Mouse (Mus musculus) limb, embryonic 11.5 days (tissue): ENCODE measurements around the gene Sin3a. TPM values are rescaled to one million over a fixed set of nuclear protein-coding genes. Genes with fewer than 3 reads are reported as not detected.

Experiments
- ATAC-seq: fragments of 200-750 bp; cut with Nextera tagmentation; 2 replicates; pipeline ENCODE4 v1.8.0; 2017; ENCODE audit warnings: low read depth; ENCODE audit not compliant: insufficient number of reproducible peaks, low FRiP score, low TSS enrichment
- DNase-seq: peaks from one replicate; pipeline ENCODE4 v3.0.0-alpha.2; 2015; ENCODE audit warnings: low spot score
- H3K27ac ChIP-seq: fragments of 300-500 bp; sonication (generic); replicated peaks from 2 replicates; pipeline ENCODE4 v1.5.1; 2014; ENCODE audit warnings: low read depth, mild to moderate bottlenecking, low read length
- H3K27me3 ChIP-seq: fragments of 300-500 bp; sonication (generic); 2 replicates; pipeline ENCODE4 v1.6.1; 2014; ENCODE audit warnings: mild to moderate bottlenecking, low read length, mixed read lengths; ENCODE audit not compliant: control insufficient read depth, insufficient read depth
- H3K36me3 ChIP-seq: fragments of 300-500 bp; sonication (generic); 2 replicates; pipeline ENCODE4 v1.6.1; 2014; ENCODE audit warnings: mild to moderate bottlenecking, low read length, moderate library complexity, mixed read lengths; ENCODE audit not compliant: control insufficient read depth, insufficient read depth
- H3K4me1 ChIP-seq: fragments of 300-500 bp; sonication (generic); 2 replicates; pipeline ENCODE4 v1.6.1; 2014; ENCODE audit warnings: low read length, mixed read lengths; ENCODE audit not compliant: control insufficient read depth, insufficient read depth
- H3K4me2 ChIP-seq: fragments of 300-500 bp; sonication (generic); 2 replicates; pipeline ENCODE4 v1.6.1; 2014; ENCODE audit warnings: low read depth, mild to moderate bottlenecking, moderate library complexity; ENCODE audit not compliant: severe bottlenecking
- H3K4me3 ChIP-seq: fragments of 300-500 bp; sonication (generic); 2 replicates; pipeline ENCODE4 v1.5.1; 2014; ENCODE audit warnings: low read depth, low read length
- H3K9ac ChIP-seq: fragments of 300-500 bp; sonication (generic); 2 replicates; pipeline ENCODE4 v1.6.1; 2014; ENCODE audit warnings: mild to moderate bottlenecking, low read length
- H3K9me3 ChIP-seq: fragments of 300-500 bp; sonication (generic); 2 replicates; pipeline ENCODE4 v1.6.1; 2016; ENCODE audit warnings: low read length; ENCODE audit not compliant: control insufficient read depth
- WGBS: fragments of 180-500 bp; shearing (Covaris S2); extraction: QIAGEN DNeasy Blood & Tissue Kit; methylation state at CpG from one replicate; pipeline ENCODE4 v1.1.7; 2014; 5-methylcytosine and 5-hydroxymethylcytosine counted together
- polyA plus RNA-seq: library from polyadenylated mRNA; unstranded; fragments of >200 nt; fragmentation: Nextera tagmentation; extraction: Ambion mirVana; gene quantifications from 2 replicates; pipeline ENCODE4 v1.2.1, GENCODE M21; 2014

Sin3a gene
- polyA plus RNA-seq, 1 experiment from 2014 or later: 65.8 TPM

DNA sequence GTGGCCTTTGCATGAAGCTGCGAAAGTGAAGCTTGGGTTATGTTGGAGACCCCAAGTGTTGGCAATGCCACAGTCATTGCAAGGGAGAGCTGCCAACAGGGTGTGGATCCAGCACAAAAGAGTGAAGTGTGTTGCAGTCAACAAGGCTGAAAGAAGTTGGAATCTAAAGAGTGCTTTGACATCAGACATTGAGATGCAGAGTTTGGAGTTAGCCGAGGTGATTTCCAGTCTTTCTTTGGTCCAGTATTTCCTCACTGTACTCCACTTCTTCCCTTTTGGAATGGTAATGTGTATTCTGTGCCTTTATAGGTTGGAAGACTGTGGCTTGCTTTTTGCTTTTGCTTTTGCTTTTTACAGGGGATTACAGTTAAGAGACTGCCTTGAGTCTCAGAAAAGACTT lies 94.3 kb downstream of the Sin3a start:
- DNase-seq: no peak
- no peaks in the 10 kb centered on the region for H3K27me3 ChIP-seq
- H3K27ac ChIP-seq: no peak overlapping the region
- no peaks in the 10 kb centered on the region for H3K9me3 ChIP-seq
- H3K36me3 ChIP-seq: no peaks in the 10 kb centered on the region
- H3K4me1 ChIP-seq: no peaks in the 10 kb centered on the region
- WGBS: 92% methylated on average over 2 of the region's 2 CpGs
- H3K4me2 ChIP-seq: no peak overlapping the region
- no peak for ATAC-seq
- H3K4me3 ChIP-seq: no peak overlapping the region
- H3K9ac ChIP-seq: no peak overlapping the region

DNA sequence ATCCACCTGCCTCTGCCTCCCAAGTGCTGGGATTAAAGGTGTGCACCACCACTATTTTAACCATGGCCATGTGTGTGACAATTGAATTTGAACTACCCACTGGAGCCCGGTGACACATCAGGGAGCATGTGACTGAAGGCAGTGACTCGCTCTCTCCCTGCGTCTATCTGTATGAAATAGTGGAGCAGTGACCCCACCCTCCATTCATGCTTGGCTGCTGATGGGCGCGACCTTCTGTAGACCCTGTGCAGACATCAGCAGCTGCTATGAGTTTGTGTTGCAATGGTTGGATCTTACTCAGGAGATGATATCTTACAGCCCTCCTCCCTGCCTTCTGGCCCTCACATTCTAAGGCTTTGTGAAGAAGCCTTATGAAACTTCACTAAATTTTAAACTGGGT lies 96.6 kb downstream of the Sin3a start:
- no peaks in the 10 kb centered on the region for H3K27me3 ChIP-seq
- DNase-seq: no peak
- H3K9me3 ChIP-seq: no peaks in the 10 kb centered on the region
- no peak overlapping the region for H3K9ac ChIP-seq
- 89% methylated on average over 5 of the region's 5 CpGs for WGBS
- H3K27ac ChIP-seq: no peak overlapping the region
- H3K4me1 ChIP-seq: no peaks in the 10 kb centered on the region
- no peaks in the 10 kb centered on the region for H3K36me3 ChIP-seq
- H3K4me2 ChIP-seq: no peak overlapping the region
- no peak for ATAC-seq
- no peak overlapping the region for H3K4me3 ChIP-seq

Other genes starting within 250 kb of the Sin3a start
- gene Odf3l1, start 207.4 kb upstream of the Sin3a start, polyA plus RNA-seq: 0.41 and 0.77 TPM in 2 replicates
- 5.4 and 5.5 TPM in 2 replicates for gene Cspg4, start 207.0 kb upstream of the Sin3a start, polyA plus RNA-seq
- 7.8 and 10.1 TPM in 2 replicates for gene Snx33, start 143.7 kb upstream of the Sin3a start, polyA plus RNA-seq
- 70.9 and 73.6 TPM in 2 replicates for gene Imp3, start 134.6 kb upstream of the Sin3a start, polyA plus RNA-seq
- gene Snupn, start 121.2 kb upstream of the Sin3a start, polyA plus RNA-seq: 26.0 and 30.2 TPM in 2 replicates
- gene Ptpn9, start 77.1 kb upstream of the Sin3a start, polyA plus RNA-seq: 40.5 and 44.0 TPM in 2 replicates
- gene Man2c1, start 58.6 kb downstream of the Sin3a start, polyA plus RNA-seq: 20.1 and 24.8 TPM in 2 replicates
- 6.1 and 6.2 TPM in 2 replicates for gene Neil1, start 76.3 kb downstream of the Sin3a start, polyA plus RNA-seq
- 79.8 and 82.8 TPM in 2 replicates for gene Commd4, start 86.3 kb downstream of the Sin3a start, polyA plus RNA-seq
- not detected in 2 replicates for gene Trcg1, start 164.5 kb downstream of the Sin3a start, polyA plus RNA-seq
- gene 1700017B05Rik, start 190.6 kb downstream of the Sin3a start, polyA plus RNA-seq: 13.9 and 15.6 TPM in 2 replicates